Mouse (Mus musculus) urinary bladder, adult 2 months (tissue): ENCODE data around the gene Tmem184b. TPM values are rescaled to one million over a fixed set of nuclear protein-coding genes. Genes with fewer than 3 reads are reported as not detected.

Experiments used
- DNase-seq: peaks from one replicate; pipeline ENCODE4 v3.0.0; 2022; ENCODE audit warnings: low spot score
- polyA plus RNA-seq: library from polyadenylated mRNA; depleted of rRNA; stranded (reverse); fragments of >200 nt; gene quantifications from 2 replicates; pipeline ENCODE4 v1.2.3, GENCODE M21; 2012

The Tmem184b gene
- polyA plus RNA-seq, 1 experiment, result 51.5 TPM

GRCm38 (mm10) chr15:79342641-79343337 is 60.6 kb downstream of the Tmem184b start:
- no peak for DNase-seq

- DNase-seq, result no peak
These were observed 64.4 kb downstream of the Tmem184b start for GRCm38 (mm10) chr15:79338978-79339377.

GRCm38 (mm10) chr15:79335061-79335655 is 68.2 kb downstream of the Tmem184b start:
- DNase-seq, result no peak

GRCm38 (mm10) chr15:79333409-79333808 is 70.0 kb downstream of the Tmem184b start:
- no peak for DNase-seq

GRCm38 (mm10) chr15:79330521-79330920 is 72.8 kb downstream of the Tmem184b start:
- no peak for DNase-seq

GRCm38 (mm10) chr15:79329979-79330363 is 73.4 kb downstream of the Tmem184b start:
- no peak for DNase-seq

- no peak for DNase-seq
These were observed 73.9 kb downstream of the Tmem184b start for GRCm38 (mm10) chr15:79329346-79329978.

GRCm38 (mm10) chr15:79328939-79329275 is 74.5 kb downstream of the Tmem184b start:
- DNase-seq, result no peak

- peak; percentile 92 for DNase-seq
These were observed 75.1 kb downstream of the Tmem184b start, which contains the start of gene Pla2g6 for GRCm38 (mm10) chr15:79328058-79328938. TSS of gene Pla2g6 (minus strand) at chr15:79328390.

GRCm38 (mm10) chr15:79326971-79327961 is 76.1 kb downstream of the Tmem184b start:
- peak; percentile 45 for DNase-seq

- DNase-seq, result no peak
These were observed 77.1 kb downstream of the Tmem184b start for GRCm38 (mm10) chr15:79326264-79326663.

- DNase-seq, result no peak
These were observed 77.6 kb downstream of the Tmem184b start for GRCm38 (mm10) chr15:79325742-79326141.

GRCm38 (mm10) chr15:79324373-79324772 is 79.0 kb downstream of the Tmem184b start:
- no peak for DNase-seq

- no peak for DNase-seq
These were observed 79.6 kb downstream of the Tmem184b start for GRCm38 (mm10) chr15:79323791-79324155.

- no peak for DNase-seq
These were observed 80.2 kb downstream of the Tmem184b start for GRCm38 (mm10) chr15:79322991-79323790.

- no peak for DNase-seq
These were observed 80.9 kb downstream of the Tmem184b start for GRCm38 (mm10) chr15:79322281-79322990.

GRCm38 (mm10) chr15:79321733-79322190 is 81.6 kb downstream of the Tmem184b start:
- DNase-seq, result no peak

GRCm38 (mm10) chr15:79313848-79314369 is 89.5 kb downstream of the Tmem184b start:
- no peak for DNase-seq
